Mouse (Mus musculus) small intestine, adult 2 months (tissue): ENCODE results near the gene Hist1h4i.

Experiments used
- CTCF ChIP-seq: fragments of 200-500 bp; IDR thresholded peaks from 2 replicates; pipeline ENCODE4 v1.5.1; 2012; ENCODE audit warnings: low read depth, mild to moderate bottlenecking, control low read depth, inconsistent platforms, low read length, moderate library complexity, mixed read lengths; ENCODE audit not compliant: insufficient replicate concordance, insufficient read length; ENCODE audit errors: extremely low read depth
- POLR2A ChIP-seq: fragments of 200-500 bp; IDR thresholded peaks from 2 replicates; pipeline ENCODE4 v1.6.1; 2012; ENCODE audit warnings: low read depth, mild to moderate bottlenecking, control low read depth, inconsistent platforms, low read length, moderate library complexity

DNA sequence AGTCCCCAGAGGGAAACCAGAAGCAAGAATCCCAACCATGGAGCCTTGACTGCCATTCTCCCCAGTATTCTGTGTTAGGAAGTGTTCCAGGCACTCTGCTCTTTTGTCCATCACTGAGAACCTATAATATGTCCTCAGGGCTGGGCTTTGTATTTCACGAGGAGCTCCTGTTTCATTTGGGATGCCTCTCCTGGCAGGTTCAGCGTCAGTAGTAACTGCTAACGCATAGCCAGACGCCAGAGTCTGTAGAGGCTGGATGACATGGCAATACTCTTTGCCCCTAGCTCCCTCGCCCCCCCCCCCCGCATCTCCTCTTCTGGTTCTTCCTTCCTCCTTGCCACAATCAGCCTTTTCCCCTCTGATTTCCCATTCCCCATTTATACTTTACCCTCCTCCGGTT is 31.5 kb downstream of the Hist1h4i start, which contains the start of gene Prss16:
- TF ChIP-seq CTCF (no peak), POLR2A (no peak)
